Mouse (Mus musculus) embryonic facial prominence, embryonic 15.5 days (tissue): ENCODE measurements around the gene Morn3. TPM values are rescaled to one million over a fixed set of nuclear protein-coding genes. Genes with fewer than 3 reads are reported as not detected.

Experiments used
- ATAC-seq: fragments of 200-750 bp; cut with Nextera tagmentation; 2 replicates; pipeline ENCODE4 v1.8.0; 2017; ENCODE audit warnings: low read depth, moderate TSS enrichment; ENCODE audit not compliant: insufficient number of reproducible peaks, low FRiP score, low TSS enrichment
- H3K27ac ChIP-seq: fragments of 300-500 bp; sonication (generic); replicated peaks from 2 replicates; pipeline ENCODE4 v1.5.1; 2015; ENCODE audit warnings: mild to moderate bottlenecking, inconsistent platforms
- H3K27me3 ChIP-seq: fragments of 300-500 bp; sonication (generic); 2 replicates; pipeline ENCODE4 v1.6.1; 2015; ENCODE audit warnings: inconsistent platforms
- H3K36me3 ChIP-seq: fragments of 300-500 bp; sonication (generic); 2 replicates; pipeline ENCODE4 v1.6.1; 2015; ENCODE audit warnings: mild to moderate bottlenecking, inconsistent platforms
- H3K4me1 ChIP-seq: fragments of 300-500 bp; sonication (generic); 2 replicates; pipeline ENCODE4 v1.6.1; 2015; ENCODE audit warnings: inconsistent platforms
- H3K4me2 ChIP-seq: fragments of 300-500 bp; sonication (generic); replicated peaks from 2 replicates; pipeline ENCODE4 v1.6.1; 2015; ENCODE audit warnings: mild to moderate bottlenecking, inconsistent platforms
- H3K4me3 ChIP-seq: fragments of 300-500 bp; sonication (generic); replicated peaks from 2 replicates; pipeline ENCODE4 v1.5.1; 2015; ENCODE audit warnings: mild to moderate bottlenecking, inconsistent platforms
- H3K9ac ChIP-seq: fragments of 300-500 bp; sonication (generic); 2 replicates; pipeline ENCODE4 v1.6.1; 2015; ENCODE audit warnings: inconsistent platforms
- H3K9me3 ChIP-seq: fragments of 300-500 bp; sonication (generic); replicated peaks from 2 replicates; pipeline ENCODE4 v1.6.1; 2016; ENCODE audit warnings: inconsistent platforms
- whole genome bisulfite sequencing: fragments of 180-500 bp; shearing (Covaris S2); methylation state at CpG from one replicate; pipeline ENCODE4 v1.1.7; 2015; 5-methylcytosine and 5-hydroxymethylcytosine counted together
- polyA plus RNA-seq: library from polyadenylated mRNA; unstranded; fragments of >200 nt; fragmentation: Nextera tagmentation; extraction: Ambion mirVana; gene quantifications from 2 replicates; pipeline ENCODE4 v1.2.1, GENCODE M21; 2015

Gene Morn3
- polyA plus RNA-seq, 1 experiment from 2014 or later: 11.2 TPM

DNA sequence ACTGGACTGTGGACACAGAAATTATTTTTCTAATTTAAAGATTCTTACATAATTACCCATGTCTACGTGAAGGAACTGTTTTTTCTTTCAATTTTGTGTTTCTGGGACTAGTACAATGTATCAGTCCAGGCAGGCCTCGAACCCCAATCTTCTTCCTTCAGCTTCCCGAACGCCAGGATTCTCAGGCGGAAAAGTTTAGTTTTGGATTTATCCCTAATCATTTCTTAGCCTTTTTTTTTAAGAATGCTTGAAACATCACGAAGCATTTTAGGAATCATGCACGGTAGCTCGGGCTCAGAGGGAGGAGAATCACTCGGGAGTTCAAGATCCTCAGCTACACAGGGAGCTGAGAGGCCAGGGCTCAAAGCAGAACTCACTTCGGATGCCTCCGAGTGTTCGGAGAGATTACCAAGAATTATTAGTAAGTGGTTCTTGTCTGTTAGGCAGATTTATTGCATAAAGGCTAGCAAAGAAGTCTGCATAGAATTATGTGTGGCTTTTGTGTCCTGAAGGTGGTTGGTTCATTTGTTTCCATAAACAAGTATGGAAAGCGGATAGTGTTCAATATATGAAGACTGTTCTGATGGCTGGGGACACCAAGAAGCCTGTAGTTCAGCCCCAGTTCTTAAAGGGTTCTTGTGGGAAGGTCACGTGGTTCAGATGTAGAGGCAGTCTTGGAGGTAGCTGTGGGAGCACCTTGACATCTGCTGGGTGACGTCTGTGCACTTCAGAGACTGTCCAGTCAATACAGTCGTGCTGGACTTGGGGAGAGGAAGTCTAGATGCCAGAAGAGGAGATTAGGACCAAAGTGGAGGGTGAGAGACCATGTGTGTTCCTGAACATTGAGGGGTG lies 11.7 kb upstream of the Morn3 start:
- H3K27ac ChIP-seq: peak overlapping the region; percentile 35; the same call in 1 of the 2 replicates
- WGBS: 41% methylated on average over 16 of the region's 16 CpGs
- no peak for ATAC-seq

DNA sequence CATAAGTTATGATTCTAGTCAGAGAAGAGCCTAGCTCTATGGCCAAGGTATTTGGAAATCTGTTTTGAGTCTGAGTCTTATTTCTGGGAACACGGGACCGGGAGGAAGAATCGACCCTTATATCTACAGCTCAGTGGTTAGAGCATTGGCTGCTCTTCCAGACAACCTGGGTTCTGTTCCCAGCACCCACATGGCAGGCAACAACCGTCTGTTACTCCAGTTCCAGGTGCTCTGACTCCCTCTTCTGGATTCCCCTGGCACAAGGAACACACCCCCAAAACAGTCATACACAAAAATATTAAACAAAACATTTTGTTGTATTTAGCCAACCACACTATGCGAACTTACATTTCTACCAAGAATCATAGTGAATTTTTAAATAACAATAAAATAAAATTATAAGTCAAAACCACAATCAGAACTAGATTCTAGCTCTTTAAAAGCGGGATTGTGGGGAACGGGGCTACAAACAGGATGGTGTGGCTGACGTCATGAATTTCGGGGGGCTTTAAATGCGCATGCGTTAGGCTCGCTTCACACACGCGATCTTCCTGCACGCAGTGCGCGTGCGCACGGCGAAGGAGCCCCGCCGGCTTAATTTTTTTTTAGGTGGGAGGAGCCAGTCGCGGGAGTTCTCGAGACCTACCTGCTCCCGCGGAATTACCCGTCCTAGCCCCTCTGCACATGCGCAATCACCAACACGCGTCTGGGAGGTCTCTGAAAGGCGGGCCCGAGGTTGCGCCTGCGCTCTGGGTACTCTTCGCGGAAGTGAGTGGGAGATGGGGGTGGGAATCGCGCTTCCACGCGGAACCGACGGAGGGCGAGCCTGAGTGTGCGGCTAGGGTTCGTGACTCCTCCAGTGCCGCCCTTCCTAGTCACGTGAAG lies 10.8 kb upstream of the Morn3 start:
- peak overlapping the region; percentile 48 for H3K4me3 ChIP-seq
- H3K27me3 ChIP-seq: no peaks in the 10 kb centered on the region
- no peaks in the 10 kb centered on the region for H3K9me3 ChIP-seq
- ATAC-seq: peak; percentile 95
- H3K4me1 ChIP-seq: peaks cover 13% of the 10 kb centered on the region
- H3K27ac ChIP-seq: peak overlapping the region; percentile 35; the same call in 1 of the 2 replicates
- no peaks in the 10 kb centered on the region for H3K36me3 ChIP-seq
- WGBS: 8% methylated on average over 48 of the region's 48 CpGs
- H3K4me2 ChIP-seq: peak overlapping the region; percentile 44
- peak overlapping the region; percentile 18; the same call in 1 of the 2 replicates for H3K9ac ChIP-seq

More for the DNA sequence above, 11.7 kb upstream of the Morn3 start:
- H3K9me3 ChIP-seq: no peaks in the 10 kb centered on the region
- no peaks in the 10 kb centered on the region for H3K27me3 ChIP-seq
- H3K4me1 ChIP-seq: peaks cover 13% of the 10 kb centered on the region
- H3K9ac ChIP-seq: peak overlapping the region; percentile 18; the same call in 1 of the 2 replicates
- H3K4me2 ChIP-seq: peak overlapping the region; percentile 44
- no peaks in the 10 kb centered on the region for H3K36me3 ChIP-seq
- peak overlapping the region; percentile 48 for H3K4me3 ChIP-seq

DNA sequence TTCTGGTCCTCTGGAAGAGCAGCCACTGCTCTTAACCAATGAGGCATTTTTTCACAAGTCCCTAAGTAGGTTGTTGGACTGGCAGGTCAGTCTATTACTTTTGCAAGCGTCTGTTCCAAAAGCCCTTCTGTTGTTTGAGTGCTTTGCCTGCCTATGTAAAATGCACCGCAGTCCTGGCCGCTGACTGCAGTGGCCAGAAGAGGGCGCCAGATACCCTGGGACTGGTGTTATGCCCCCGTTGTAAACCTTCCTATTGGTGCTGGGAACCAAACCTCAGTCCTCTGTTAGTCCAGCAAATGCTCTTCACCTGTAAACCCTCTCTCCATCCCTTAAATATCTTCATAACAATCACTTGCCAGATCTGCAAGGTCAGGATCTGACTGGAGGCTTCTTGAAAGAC lies 4.9 kb upstream of the Morn3 start:
- 80% methylated on average over 5 of the region's 5 CpGs for WGBS

DNA sequence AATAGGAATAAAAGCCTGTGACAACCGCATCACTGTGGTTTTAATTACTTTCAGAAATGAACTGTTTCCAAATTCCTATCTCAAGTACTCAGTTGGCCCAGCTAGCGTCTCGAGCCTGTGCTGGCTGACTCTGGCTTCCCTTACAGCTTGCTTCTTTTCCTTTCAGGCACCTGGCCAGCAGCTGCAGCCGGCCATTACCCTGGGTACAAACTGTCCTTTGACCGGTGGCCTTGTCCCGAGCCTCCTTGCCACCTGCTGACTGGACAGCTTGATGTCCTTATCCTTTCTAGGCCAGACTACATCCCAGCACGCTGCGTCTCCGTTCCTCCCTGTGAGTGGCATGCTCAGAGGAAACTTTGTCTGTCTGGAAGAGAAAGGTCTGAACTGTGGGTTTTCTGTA lies 4.1 kb upstream of the Morn3 start:
- Histone ChIP-seq H3K27ac (no peak overlapping the region), H3K9me3 (no peaks in the 10 kb centered on the region), H3K4me1 (peaks cover 7% of the 10 kb centered on the region), H3K27me3 (no peaks in the 10 kb centered on the region), H3K36me3 (no peaks in the 10 kb centered on the region), H3K9ac (no peak overlapping the region), H3K4me3 (no peak overlapping the region), H3K4me2 (no peak overlapping the region)
- WGBS: 79% methylated on average over 9 of the region's 9 CpGs
- ATAC-seq: no peak

More for the DNA sequence above, 4.9 kb upstream of the Morn3 start:
- Histone ChIP-seq H3K36me3 (no peaks in the 10 kb centered on the region), H3K4me3 (no peak overlapping the region), H3K9ac (no peak overlapping the region), H3K27me3 (no peaks in the 10 kb centered on the region), H3K4me1 (peaks cover 7% of the 10 kb centered on the region), H3K4me2 (no peak overlapping the region), H3K27ac (no peak overlapping the region), H3K9me3 (no peaks in the 10 kb centered on the region)
- no peak for ATAC-seq

DNA sequence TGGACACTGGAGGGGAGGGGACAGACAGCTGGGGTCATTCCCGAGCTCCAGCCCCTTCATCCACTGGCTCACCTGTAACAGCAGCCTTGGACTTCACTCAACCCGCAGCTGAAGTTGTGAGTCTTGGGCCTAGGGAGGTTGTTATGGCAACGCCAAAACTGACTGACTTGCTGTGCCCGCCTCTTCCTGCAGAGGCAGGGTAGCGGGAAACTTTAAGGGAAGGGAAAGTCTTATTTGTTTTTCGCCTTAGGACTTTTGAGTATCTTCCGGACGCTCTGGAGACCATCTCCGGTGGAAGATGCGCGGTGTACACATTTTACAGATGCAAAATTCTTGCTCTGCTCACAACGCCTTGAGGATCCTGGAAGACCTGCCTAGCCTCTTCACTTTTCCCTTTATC lies 2.5 kb upstream of the Morn3 start:
- Histone ChIP-seq H3K27ac (no peak overlapping the region), H3K9ac (peak overlapping the region; percentile 9; the same call in 1 of the 2 replicates), H3K9me3 (no peaks in the 10 kb centered on the region), H3K36me3 (no peaks in the 10 kb centered on the region), H3K27me3 (no peaks in the 10 kb centered on the region), H3K4me2 (peak overlapping the region; percentile 47), H3K4me3 (peak overlapping the region; percentile 18; the same call in 1 of the 2 replicates), H3K4me1 (peaks cover 7% of the 10 kb centered on the region)
- no peak for ATAC-seq
- 4% methylated on average over 12 of the region's 12 CpGs for WGBS

DNA sequence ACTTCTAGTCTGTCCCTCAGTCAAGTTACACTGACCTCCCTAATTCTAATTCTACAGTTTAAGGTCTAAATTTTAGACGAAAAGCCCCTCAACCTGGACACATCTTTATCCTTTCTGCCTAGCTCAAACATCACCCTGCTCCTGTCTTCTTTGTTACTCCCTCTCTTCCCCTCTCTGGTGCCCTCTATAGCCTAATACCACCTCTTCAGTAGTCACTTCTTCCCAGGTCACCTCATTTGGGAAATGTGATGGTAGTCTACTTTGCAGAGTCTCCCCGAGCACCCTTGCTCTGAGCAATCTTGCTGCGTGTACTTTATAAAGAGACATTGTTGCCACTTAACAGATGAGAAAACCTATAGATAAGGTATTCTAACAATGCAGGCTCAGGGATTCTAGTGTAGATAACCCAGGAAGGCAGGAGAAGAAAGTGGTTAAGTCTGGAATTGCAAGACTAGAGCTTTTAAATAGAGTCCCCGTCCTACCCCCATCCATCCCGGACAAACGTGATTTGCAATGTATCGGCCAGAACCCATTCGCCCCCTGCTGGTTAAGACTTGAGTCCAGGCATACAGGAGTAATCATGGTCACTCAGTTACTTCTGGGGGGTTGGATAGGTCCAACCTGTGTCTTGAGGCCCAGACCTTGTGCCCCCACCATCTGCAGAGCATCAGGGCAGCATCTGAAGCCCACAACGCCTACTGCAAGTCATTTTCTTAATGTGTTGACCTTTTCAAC lies 1.1 kb downstream of the Morn3 start:
- H3K4me3 ChIP-seq: no peak overlapping the region
- no peak overlapping the region for H3K9ac ChIP-seq
- ATAC-seq: no peak
- no peak overlapping the region for H3K27ac ChIP-seq
- peaks cover 7% of the 10 kb centered on the region for H3K4me1 ChIP-seq
- H3K9me3 ChIP-seq: no peaks in the 10 kb centered on the region
- 30% methylated on average over 9 of the region's 9 CpGs for WGBS
- no peak overlapping the region for H3K4me2 ChIP-seq
- H3K36me3 ChIP-seq: no peaks in the 10 kb centered on the region
- no peaks in the 10 kb centered on the region for H3K27me3 ChIP-seq

DNA sequence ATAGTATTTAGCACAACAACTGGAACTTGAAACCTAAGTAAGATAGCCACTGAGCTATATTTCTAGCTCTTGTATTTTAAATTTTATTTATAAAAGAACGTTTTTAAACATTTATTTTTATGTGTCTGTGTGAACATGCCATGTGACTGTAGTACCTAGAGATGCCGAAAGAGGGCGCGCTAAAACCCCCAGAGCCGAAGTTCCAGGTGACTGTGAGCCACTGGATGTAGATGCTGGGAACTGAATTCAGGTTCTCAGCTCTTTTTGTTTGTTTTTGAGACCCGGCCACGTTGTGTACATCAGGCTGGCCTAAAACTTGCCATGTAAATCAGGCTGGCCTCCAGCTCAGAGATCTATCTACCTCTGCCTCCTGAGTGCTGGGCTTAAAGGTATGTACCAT lies 3.0 kb downstream of the Morn3 start:
- Histone ChIP-seq H3K4me3 (no peak overlapping the region), H3K4me1 (0 out of 2 replicates have a peak, but pooled peaks cover 4% of the 10 kb centered on the region), H3K9ac (no peak overlapping the region), H3K4me2 (no peak overlapping the region), H3K27me3 (no peaks in the 10 kb centered on the region), H3K36me3 (no peaks in the 10 kb centered on the region), H3K27ac (no peak overlapping the region), H3K9me3 (no peaks in the 10 kb centered on the region)
- ATAC-seq: no peak
- 18% methylated on average over 7 of the region's 7 CpGs for WGBS

DNA sequence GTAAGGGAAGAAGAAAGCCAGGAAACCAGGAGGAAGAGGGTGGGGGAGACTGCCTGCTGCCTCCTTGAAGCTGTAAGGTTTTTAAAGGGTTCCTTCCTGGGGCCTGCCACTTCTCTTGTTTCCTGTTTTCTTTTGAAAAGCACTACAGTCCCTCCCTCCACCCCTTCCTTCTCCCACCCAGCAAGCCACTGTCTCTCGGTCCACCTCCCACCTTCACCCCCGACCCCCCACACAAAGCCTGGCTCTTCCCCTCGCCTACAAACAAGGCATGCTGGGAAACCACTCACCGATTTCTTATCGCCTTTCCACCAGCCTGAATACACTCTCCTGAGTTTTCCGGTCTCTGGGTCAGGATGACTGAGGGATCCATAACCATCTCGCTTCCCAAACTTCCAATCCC lies 6.0 kb downstream of the Morn3 start:
- H3K36me3 ChIP-seq: no peaks in the 10 kb centered on the region
- H3K4me1 ChIP-seq: 0 out of 2 replicates have a peak, but pooled peaks cover 7% of the 10 kb centered on the region
- H3K9ac ChIP-seq: no peak overlapping the region
- H3K27ac ChIP-seq: no peak overlapping the region
- H3K4me3 ChIP-seq: no peak overlapping the region
- H3K27me3 ChIP-seq: no peaks in the 10 kb centered on the region
- H3K9me3 ChIP-seq: no peaks in the 10 kb centered on the region
- ATAC-seq: no peak
- no peak overlapping the region for H3K4me2 ChIP-seq
- WGBS: 64% methylated on average over 7 of the region's 7 CpGs

DNA sequence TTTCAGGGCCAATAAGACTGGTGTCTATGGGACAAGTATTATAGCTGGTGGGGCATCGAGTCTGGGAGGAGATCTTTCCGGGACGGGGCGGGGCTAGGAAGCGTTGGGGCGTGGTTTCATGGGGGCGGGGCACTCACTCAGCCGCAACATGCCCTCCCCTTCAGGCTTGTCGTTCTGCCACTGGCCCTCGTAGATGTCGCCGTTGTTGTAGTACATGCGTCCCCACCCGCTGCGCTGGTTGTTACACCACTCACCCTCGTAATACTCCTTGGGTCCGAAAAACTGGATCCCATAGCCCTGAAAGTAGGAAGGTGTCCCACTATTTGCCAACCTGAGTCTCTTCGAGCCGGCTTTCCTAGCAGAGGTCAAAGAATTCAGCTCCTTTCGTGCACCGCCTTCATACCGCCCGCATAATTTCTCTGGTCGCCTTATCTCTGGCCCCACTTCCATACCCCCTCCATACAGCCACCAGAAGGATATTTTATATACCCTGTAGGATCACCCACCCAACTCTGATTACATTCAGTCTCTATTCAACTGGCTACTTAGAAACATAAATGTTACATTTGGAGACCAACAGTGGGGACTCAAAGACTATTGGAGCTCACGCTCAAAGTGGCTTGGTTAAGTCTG lies 7.6 kb downstream of the Morn3 start:
- Histone ChIP-seq H3K4me3 (peak overlapping the region; percentile 34), H3K27ac (no peak overlapping the region), H3K9ac (no peak overlapping the region), H3K4me2 (peak overlapping the region; percentile 56), H3K4me1 (0 out of 2 replicates have a peak, but pooled peaks cover 7% of the 10 kb centered on the region), H3K9me3 (no peaks in the 10 kb centered on the region), H3K27me3 (no peaks in the 10 kb centered on the region), H3K36me3 (no peaks in the 10 kb centered on the region)
- WGBS: 3% methylated on average over 25 of the region's 25 CpGs
- ATAC-seq: no peak

DNA sequence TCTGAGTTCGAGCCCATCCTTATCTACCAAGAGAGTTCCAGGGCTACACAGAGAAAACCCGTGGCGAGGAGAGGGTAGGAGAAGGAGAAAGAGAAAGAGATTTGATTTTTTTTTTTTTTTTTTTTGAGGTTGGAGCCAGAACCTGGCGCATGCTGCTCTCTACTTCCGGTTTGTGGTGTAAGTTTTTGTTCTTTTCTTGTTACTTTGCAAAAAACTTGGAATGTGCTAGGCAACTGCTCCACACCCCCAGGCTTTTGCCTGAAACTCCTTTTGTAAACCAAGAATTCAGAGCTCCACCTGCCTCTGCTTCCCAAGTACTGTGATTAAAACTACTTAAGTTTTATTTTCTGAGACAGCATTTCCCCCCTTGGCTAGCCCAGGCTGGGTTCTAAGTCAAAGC lies 8.7 kb downstream of the Morn3 start:
- H3K27me3 ChIP-seq: no peaks in the 10 kb centered on the region
- no peaks in the 10 kb centered on the region for H3K36me3 ChIP-seq
- no peak overlapping the region for H3K27ac ChIP-seq
- ATAC-seq: no peak
- WGBS: 86% methylated on average over 5 of the region's 5 CpGs
- H3K4me1 ChIP-seq: 0 out of 2 replicates have a peak, but pooled peaks cover 7% of the 10 kb centered on the region
- no peaks in the 10 kb centered on the region for H3K9me3 ChIP-seq
- no peak overlapping the region for H3K9ac ChIP-seq
- H3K4me2 ChIP-seq: no peak overlapping the region
- H3K4me3 ChIP-seq: no peak overlapping the region
